Mouse (Mus musculus): Measurements from ENCODE around the gene Zfp511. TPM values are rescaled to one million over a fixed set of nuclear protein-coding genes. Genes with fewer than 3 reads are reported as not detected.

Gene Zfp511
- polyA plus RNA-seq, 1 experiment: 88.0 TPM

- TF ChIP-seq POLR2A (IDR thresholded peaks at IDR 0.05; ENCODE audit: borderline replicate concordance, extremely low read depth, insufficient read depth, insufficient read length, poor library complexity, severe bottlenecking) (no peak), CTCF (IDR thresholded peaks at IDR 0.05; ENCODE audit: borderline replicate concordance, extremely low read depth, insufficient read depth, insufficient read length) (no peak)
- DNase-seq (ENCODE audit: low read depth): peak; percentile 77
Measured at GRCm38 (mm10) chr7:140049115-140049689, 13.0 kb downstream of the Zfp511 start.

DNA sequence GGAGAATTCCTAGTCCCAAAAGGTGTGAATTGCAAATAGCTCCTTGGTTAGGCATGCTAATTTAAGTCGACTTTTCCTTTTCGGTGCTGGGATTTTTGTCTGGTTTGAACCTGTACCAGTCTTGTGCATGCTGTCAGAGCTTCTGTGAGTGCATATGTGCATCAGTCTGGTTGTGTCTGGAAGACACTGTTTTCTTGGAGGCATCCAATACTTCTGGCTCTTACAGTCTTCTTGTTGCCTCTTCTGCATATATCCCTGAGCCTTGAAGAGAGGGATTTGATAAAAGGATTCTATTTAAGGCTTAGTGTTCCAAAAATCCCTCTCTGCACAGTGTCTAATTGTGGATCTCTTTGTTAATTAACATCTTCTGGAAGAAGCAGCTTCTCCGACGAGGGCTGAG lies 17.9 kb downstream of the Zfp511 start:
- no peak for TF ChIP-seq CTCF (IDR thresholded peaks at IDR 0.05; ENCODE audit: borderline replicate concordance, extremely low read depth, insufficient read depth, insufficient read length)
- no peak for TF ChIP-seq POLR2A (IDR thresholded peaks at IDR 0.05; ENCODE audit: borderline replicate concordance, extremely low read depth, insufficient read depth, insufficient read length, poor library complexity, severe bottlenecking)
- no peak for DNase-seq (ENCODE audit: low read depth)

DNA sequence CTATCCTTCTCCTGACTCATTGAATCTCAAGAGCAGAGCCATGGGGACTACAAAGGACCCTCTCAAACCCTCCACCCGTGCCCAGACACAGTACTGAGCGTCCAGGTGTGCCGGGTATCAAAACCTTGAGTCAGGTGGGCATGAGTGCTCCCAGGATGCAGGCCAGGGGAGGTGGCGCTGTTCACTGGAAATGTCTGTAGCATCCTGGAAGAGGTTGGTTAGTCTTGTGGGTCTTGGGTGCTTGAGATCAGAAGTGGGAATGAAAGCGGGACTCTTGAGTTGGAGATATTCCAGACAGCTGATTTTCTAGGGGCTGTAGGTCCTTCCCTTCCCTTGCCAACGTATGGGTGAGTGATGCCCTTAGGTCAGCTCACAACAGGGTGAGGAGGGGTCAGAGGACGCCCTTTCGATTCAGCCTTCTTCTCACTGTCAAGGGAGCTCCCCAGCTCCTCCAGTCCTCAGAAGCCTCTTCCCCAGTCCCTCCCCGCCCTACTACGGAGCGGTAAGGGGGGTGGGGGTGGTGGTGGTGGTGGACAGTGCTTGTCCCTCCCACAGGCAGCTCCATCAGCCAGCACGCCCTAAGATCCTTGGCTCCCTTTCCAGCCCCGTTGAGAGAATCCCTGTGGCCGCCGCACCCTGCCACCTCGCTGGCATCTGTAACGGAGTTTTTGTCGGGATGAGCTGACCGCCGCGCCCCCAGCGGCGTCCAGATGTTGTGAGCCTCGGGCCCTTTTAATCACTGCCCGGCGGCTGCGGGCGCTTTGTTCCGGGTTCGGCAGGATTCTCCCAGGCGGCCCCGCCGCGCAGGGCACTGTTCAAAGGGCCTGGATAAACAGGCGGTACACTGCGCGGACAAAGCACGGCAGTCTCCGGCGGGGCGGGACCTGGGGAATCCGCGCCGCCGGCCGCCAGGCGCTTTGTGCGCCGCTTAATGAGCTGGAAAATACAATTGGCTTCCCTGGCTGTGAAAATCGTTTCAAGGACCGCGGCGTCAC lies 21.5 kb downstream of the Zfp511 start:
- peak; percentile 92 for DNase-seq (ENCODE audit: low read depth)
- TF ChIP-seq CTCF (IDR thresholded peaks at IDR 0.05; ENCODE audit: borderline replicate concordance, extremely low read depth, insufficient read depth, insufficient read length) (no peak), POLR2A (IDR thresholded peaks at IDR 0.05; ENCODE audit: borderline replicate concordance, extremely low read depth, insufficient read depth, insufficient read length, poor library complexity, severe bottlenecking) (peak; percentile 35; the same call in 1 of the 2 replicates)

DNA sequence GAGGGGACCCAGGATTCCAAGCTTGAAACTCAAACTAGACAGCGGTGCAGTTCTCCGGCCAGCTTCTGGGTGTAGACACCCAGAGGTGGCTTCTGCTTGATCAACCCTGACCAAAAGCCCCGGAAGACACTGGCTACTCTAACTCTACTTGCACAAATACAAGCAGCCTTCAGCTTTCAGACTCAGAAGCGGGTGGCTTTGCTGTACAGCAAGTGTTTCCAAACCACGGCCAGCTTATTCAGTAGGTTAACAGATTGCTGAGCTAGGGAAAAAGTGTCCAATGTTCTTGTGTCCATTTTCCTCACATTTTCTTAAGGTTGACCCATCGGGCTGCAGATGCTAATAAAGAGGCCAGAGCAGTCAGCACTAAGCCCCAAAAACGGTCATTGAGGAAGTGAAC lies 22.3 kb downstream of the Zfp511 start:
- no peak for DNase-seq (ENCODE audit: low read depth)
- TF ChIP-seq POLR2A (IDR thresholded peaks at IDR 0.05; ENCODE audit: borderline replicate concordance, extremely low read depth, insufficient read depth, insufficient read length, poor library complexity, severe bottlenecking) (no peak), CTCF (IDR thresholded peaks at IDR 0.05; ENCODE audit: borderline replicate concordance, extremely low read depth, insufficient read depth, insufficient read length) (no peak)

GRCm38 (mm10) chr7:140059601-140060000 lies 23.4 kb downstream of the Zfp511 start:
- DNase-seq (ENCODE audit: low read depth): peak; percentile 67
- no peak for TF ChIP-seq CTCF (IDR thresholded peaks at IDR 0.05; ENCODE audit: borderline replicate concordance, extremely low read depth, insufficient read depth, insufficient read length)
- no peak for TF ChIP-seq POLR2A (IDR thresholded peaks at IDR 0.05; ENCODE audit: borderline replicate concordance, extremely low read depth, insufficient read depth, insufficient read length, poor library complexity, severe bottlenecking)

DNA sequence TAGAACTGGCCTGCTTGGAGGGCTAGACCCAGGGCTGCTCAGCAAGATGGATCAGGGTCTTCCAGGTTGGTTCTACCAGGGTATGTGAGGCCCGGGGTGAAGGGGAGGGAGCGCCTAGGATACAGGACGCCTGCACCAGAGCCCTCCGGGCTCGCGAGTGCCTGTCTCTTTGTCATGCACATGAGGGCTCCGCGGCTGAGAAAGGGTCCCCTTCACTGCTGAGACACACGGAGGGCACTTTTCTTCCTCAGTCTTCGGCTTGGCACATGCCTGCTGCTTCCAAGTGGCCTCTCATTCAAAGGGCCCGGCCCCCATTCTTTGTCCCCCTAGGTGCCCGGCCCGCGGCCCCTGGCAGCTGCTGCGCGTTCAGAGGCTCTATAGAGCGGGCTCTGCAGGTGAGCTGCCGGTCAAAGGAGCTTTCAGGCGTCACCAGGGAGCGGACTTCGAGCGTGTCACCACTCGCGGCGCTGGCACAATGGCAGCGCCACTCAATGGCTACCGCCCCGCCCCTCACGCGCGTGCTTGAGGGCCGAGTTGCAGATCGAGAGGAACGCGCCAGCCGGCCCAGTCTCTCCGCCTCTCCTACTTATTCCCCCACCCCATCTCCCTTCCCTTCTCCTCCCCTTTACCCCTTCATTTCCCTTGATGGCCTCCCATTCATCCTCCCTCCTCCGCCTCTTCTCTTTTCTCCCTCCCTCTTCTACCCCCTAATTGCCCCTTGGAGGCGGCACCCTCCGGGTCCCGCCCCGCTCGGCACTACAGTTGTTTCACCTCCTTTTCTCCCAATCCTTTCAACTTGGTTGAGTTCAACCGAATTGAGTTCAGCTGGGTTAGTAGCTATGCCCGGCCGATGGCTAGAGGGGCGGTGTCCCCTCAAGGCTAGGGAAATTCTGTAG lies 25.0 kb downstream of the Zfp511 start:
- DNase-seq (ENCODE audit: low read depth): peak; percentile 95
- TF ChIP-seq POLR2A (IDR thresholded peaks at IDR 0.05; ENCODE audit: borderline replicate concordance, extremely low read depth, insufficient read depth, insufficient read length, poor library complexity, severe bottlenecking): no peak
- no peak for TF ChIP-seq CTCF (IDR thresholded peaks at IDR 0.05; ENCODE audit: borderline replicate concordance, extremely low read depth, insufficient read depth, insufficient read length)

DNA sequence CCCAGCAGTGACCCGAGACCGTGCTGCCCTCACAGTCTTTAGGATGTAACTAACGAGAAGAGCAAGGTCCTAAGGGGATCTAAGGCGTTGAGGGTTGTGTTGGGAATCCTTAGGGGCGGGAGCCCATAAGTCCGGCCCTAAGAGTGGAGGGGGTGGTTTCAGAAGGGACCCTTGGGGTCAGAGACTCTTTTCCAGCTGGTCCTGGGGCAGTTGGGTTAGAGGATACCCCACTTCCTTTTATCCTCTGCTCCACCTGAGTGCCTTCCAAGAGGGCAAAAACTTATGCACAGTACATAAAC lies 25.6 kb downstream of the Zfp511 start:
- TF ChIP-seq POLR2A (IDR thresholded peaks at IDR 0.05; ENCODE audit: borderline replicate concordance, extremely low read depth, insufficient read depth, insufficient read length, poor library complexity, severe bottlenecking) (no peak), CTCF (IDR thresholded peaks at IDR 0.05; ENCODE audit: borderline replicate concordance, extremely low read depth, insufficient read depth, insufficient read length) (no peak)
- DNase-seq (ENCODE audit: low read depth): no peak

GRCm38 (mm10) chr7:140062307-140062706 lies 26.1 kb downstream of the Zfp511 start:
- TF ChIP-seq POLR2A (IDR thresholded peaks at IDR 0.05; ENCODE audit: borderline replicate concordance, extremely low read depth, insufficient read depth, insufficient read length, poor library complexity, severe bottlenecking) (no peak), CTCF (IDR thresholded peaks at IDR 0.05; ENCODE audit: borderline replicate concordance, extremely low read depth, insufficient read depth, insufficient read length) (peak; percentile 60)

GRCm38 (mm10) chr7:140063092-140063491 lies 26.9 kb downstream of the Zfp511 start:
- DNase-seq (ENCODE audit: low read depth): peak; percentile 85
- TF ChIP-seq POLR2A (IDR thresholded peaks at IDR 0.05; ENCODE audit: borderline replicate concordance, extremely low read depth, insufficient read depth, insufficient read length, poor library complexity, severe bottlenecking) (no peak), CTCF (IDR thresholded peaks at IDR 0.05; ENCODE audit: borderline replicate concordance, extremely low read depth, insufficient read depth, insufficient read length) (peak; percentile 81)

More at GRCm38 (mm10) chr7:140062307-140062706, 26.1 kb downstream of the Zfp511 start:
- DNase-seq (ENCODE audit: low read depth): peak; percentile 63

- no peak for DNase-seq (ENCODE audit: low read depth)
- no peak for TF ChIP-seq CTCF (IDR thresholded peaks at IDR 0.05; ENCODE audit: borderline replicate concordance, extremely low read depth, insufficient read depth, insufficient read length)
Measured at GRCm38 (mm10) chr7:140067397-140067796, 31.2 kb downstream of the Zfp511 start.
